Mouse (Mus musculus): ENCODE measurements around the gene Gm20521.

Gm20521 gene

GRCm38 (mm10) chr14:54883154-54884021, at the start of gene Gm20521, which contains the start of gene Bcl2l2:
Gene Gm20521, plus strand, starts transcription at chr14:54883441.
Gene Bcl2l2, plus strand, starts transcription at chr14:54883377.
- DNase-seq (ENCODE audit: low spot score in 2 of 2), result peak; percentile 31 to 46

GRCm38 (mm10) chr14:54843461-54843860, 39.8 kb upstream of the Gm20521 start:
- DNase-seq (ENCODE audit: low spot score in 2 of 2), result no peak

- no peak for DNase-seq (ENCODE audit: low spot score in 2 of 2)
Measured at GRCm38 (mm10) chr14:54855726-54856125, 27.5 kb upstream of the Gm20521 start.

- no peak for DNase-seq (ENCODE audit: low spot score in 2 of 2)
Measured at GRCm38 (mm10) chr14:54856703-54857102, 26.5 kb upstream of the Gm20521 start.

- DNase-seq (ENCODE audit: low spot score in 2 of 2), result no peak
Measured at GRCm38 (mm10) chr14:54857891-54858290, 25.4 kb upstream of the Gm20521 start.

GRCm38 (mm10) chr14:54860511-54860910, 22.7 kb upstream of the Gm20521 start:
- DNase-seq (ENCODE audit: low spot score in 2 of 2), result peak; percentile 26 to 33

GRCm38 (mm10) chr14:54863501-54864312, 19.5 kb upstream of the Gm20521 start:
- peak; percentile 87 for DNase-seq (ENCODE audit: low spot score in 2 of 2)

- no peak for DNase-seq (ENCODE audit: low spot score in 2 of 2)
Measured at GRCm38 (mm10) chr14:54864313-54865036, 18.8 kb upstream of the Gm20521 start.

GRCm38 (mm10) chr14:54865626-54866025, 17.6 kb upstream of the Gm20521 start:
- DNase-seq (ENCODE audit: low spot score in 2 of 2), result no peak

- no peak for DNase-seq (ENCODE audit: low spot score in 2 of 2)
Measured at GRCm38 (mm10) chr14:54866268-54866667, 17.0 kb upstream of the Gm20521 start.

GRCm38 (mm10) chr14:54866936-54867335, 16.3 kb upstream of the Gm20521 start:
- DNase-seq (ENCODE audit: low spot score in 2 of 2), result no peak

- DNase-seq (ENCODE audit: low spot score in 2 of 2), result no peak
Measured at GRCm38 (mm10) chr14:54868026-54868425, 15.2 kb upstream of the Gm20521 start.

GRCm38 (mm10) chr14:54870861-54871260, 12.4 kb upstream of the Gm20521 start, which contains the start of gene Homez:
Gene Homez, minus strand, starts transcription at chr14:54870961.
- no peak for DNase-seq (ENCODE audit: low spot score in 2 of 2)

- no peak for DNase-seq (ENCODE audit: low spot score in 2 of 2)
Measured at GRCm38 (mm10) chr14:54874165-54874564, 9.1 kb upstream of the Gm20521 start.

GRCm38 (mm10) chr14:54875844-54876538, 7.2 kb upstream of the Gm20521 start:
- no peak for DNase-seq (ENCODE audit: low spot score in 2 of 2)

- DNase-seq (ENCODE audit: low spot score in 2 of 2), result peak; percentile 77 to 78
Measured at GRCm38 (mm10) chr14:54876539-54877047, 6.6 kb upstream of the Gm20521 start.

GRCm38 (mm10) chr14:54877048-54877715, 6.1 kb upstream of the Gm20521 start, which contains the start of gene Ppp1r3e:
Gene Ppp1r3e, minus strand, starts transcription at chr14:54877550.
- DNase-seq (ENCODE audit: low spot score in 2 of 2), result peak; percentile 37 to 60

- DNase-seq (ENCODE audit: low spot score in 2 of 2), result no peak
Measured at GRCm38 (mm10) chr14:54884022-54884712, 926 bp downstream of the Gm20521 start.

- DNase-seq (ENCODE audit: low spot score in 2 of 2), result no peak
Measured at GRCm38 (mm10) chr14:54885309-54885708, 2.1 kb downstream of the Gm20521 start.

GRCm38 (mm10) chr14:54892200-54892599, 9.0 kb downstream of the Gm20521 start, which contains the start of gene Pabpn1:
Gene Pabpn1, plus strand, starts transcription at chr14:54892500.
- DNase-seq (ENCODE audit: low spot score in 2 of 2), result no peak

Data from spleen, postnatal 36 days (tissue).